Mouse (Mus musculus) CD4-positive naive resting alpha-beta T cell, adult 76 days (primary cell): ENCODE results near the gene Dctd. TPM values are rescaled to one million over a fixed set of nuclear protein-coding genes. Genes with fewer than 3 reads are reported as not detected.

Experiments used
- total RNA-seq: library from RNA; stranded (reverse); gene quantifications from one replicate; pipeline ENCODE4 v1.2.4, GENCODE M21; 2023

Dctd gene
- total RNA-seq, result 2.6 TPM

DNA sequence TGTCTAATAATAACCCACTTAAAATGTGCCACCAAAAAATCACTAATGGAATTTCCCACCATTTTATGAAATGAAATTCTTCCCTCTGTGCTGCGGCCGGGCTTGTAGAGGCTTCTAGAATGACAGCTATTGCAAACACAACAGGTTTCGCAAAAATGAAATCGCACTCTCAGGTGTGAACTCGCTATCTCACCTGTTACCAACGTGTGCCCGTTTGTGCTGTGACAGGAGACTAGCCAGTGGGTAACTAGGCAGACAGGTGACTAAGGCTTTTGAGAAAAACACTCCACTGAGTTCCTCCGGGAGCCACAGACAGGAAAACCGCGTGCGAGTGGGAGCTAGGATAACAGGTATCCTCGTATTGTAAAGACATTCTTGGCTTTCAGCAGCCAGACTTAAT, at the start of gene Dctd:
TSS of gene Dctd (plus strand) at position 301 of the 400 bp plus-strand sequence.

Other genes starting within 250 kb of the Dctd start
- gene Wwc2, start 108.2 kb upstream of the Dctd start, total RNA-seq, result 1.2 TPM